In the genomic region with DNA sequence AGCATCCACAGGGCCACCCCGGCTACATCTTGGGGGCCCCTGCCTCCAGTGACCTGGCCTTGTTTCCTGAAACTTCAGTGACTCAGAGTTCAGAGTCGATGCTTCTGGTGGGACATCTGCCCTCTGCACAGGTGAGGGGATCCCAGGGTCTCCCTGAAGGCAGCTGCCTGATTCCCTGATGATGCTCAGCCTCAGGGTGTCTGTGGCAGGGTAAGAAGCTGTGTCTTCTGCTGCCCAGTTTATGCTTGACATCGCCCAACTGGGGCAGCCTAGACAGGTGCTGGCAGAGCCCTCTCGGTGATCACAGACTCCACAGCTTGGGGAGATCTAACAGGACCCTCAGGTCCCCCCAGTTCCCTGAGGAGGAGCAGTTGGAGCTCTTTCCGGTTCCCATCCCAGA, we compare ENCODE assay signal across 23 mouse cellular contexts. TPM values are rescaled to one million over a fixed set of nuclear protein-coding genes. Genes with fewer than 3 reads are reported as not detected.
DNase-seq lines count a peak whose midpoint lies in the region; ATAC-seq and TF ChIP-seq lines count a peak whose summit lies in the region.
"Had no signal": no experiment of that assay in that cellular context is flagged by ENCODE, and none has a peak within 500 bp of the region (broad histone marks: within the 10 kb centered on the region; RNA-seq: fewer than 3 reads in every experiment).

No protein-coding gene starts in this region.

- H3K4me3 ChIP-seq in hindbrain, postnatal 0 days (ENCODE audit: low read length): no peak overlapping the region
- no peak overlapping the region for H3K4me3 ChIP-seq in hindbrain, embryonic 12.5 days
- H3K4me3 ChIP-seq in neural tube, embryonic 13.5 days: no peak overlapping the region
- no peak overlapping the region for H3K4me3 ChIP-seq in liver, postnatal 0 days (ENCODE audit: low read depth, low read length)
- H3K4me3 ChIP-seq: heart, adult 2 months; hindbrain, embryonic 10.5 days; intestine, embryonic 15.5 days; limb, embryonic 13.5 days had no signal

- no peak overlapping the region for H3K27ac ChIP-seq in hindbrain, postnatal 0 days
- H3K27ac ChIP-seq in hindbrain, embryonic 12.5 days: no peak overlapping the region
- no peak overlapping the region for H3K27ac ChIP-seq in neural tube, embryonic 13.5 days (replicated peaks)
- H3K27ac ChIP-seq in liver, postnatal 0 days (ENCODE audit: low read depth): no peak overlapping the region
- H3K27ac ChIP-seq: heart, adult 2 months; hindbrain, embryonic 10.5 days; intestine, embryonic 15.5 days; kidney, postnatal 0 days; limb, embryonic 13.5 days; macrophage had no signal

- no peaks in the 10 kb centered on the region for H3K9me3 ChIP-seq in hindbrain, postnatal 0 days (ENCODE audit: low read length)
- no peaks in the 10 kb centered on the region for H3K9me3 ChIP-seq in hindbrain, embryonic 12.5 days (replicated peaks)
- H3K9me3 ChIP-seq in neural tube, embryonic 13.5 days: no peaks in the 10 kb centered on the region
- H3K9me3 ChIP-seq in liver, postnatal 0 days (ENCODE audit: low read length): no peaks in the 10 kb centered on the region
- H3K9me3 ChIP-seq: hindbrain, embryonic 10.5 days; intestine, embryonic 15.5 days; limb, embryonic 13.5 days had no signal

- no peak for DNase-seq in hindbrain, postnatal 0 days (ENCODE audit: low spot score)
- no peak for DNase-seq in neural tube, embryonic 10.5 days (ENCODE audit: extremely low spot score, low spot score)
- no peak for DNase-seq in liver, postnatal 0 days
- no peak for DNase-seq in cerebellum, adult 9-11 months
- no peak for DNase-seq in cerebellum, adult 11-12 months
- no peak for DNase-seq in retina, postnatal 1 day
- DNase-seq: forebrain, postnatal 0 days; heart, adult 2 months; lung, embryonic 14.5 days; thymus, postnatal 4 days had no signal

- TF ChIP-seq EP300 in liver, postnatal 0 days (IDR thresholded peaks at IDR 0.05; ENCODE audit: low read depth): no peak

- H3K27me3 ChIP-seq in hindbrain, postnatal 0 days (ENCODE audit: insufficient read depth, low read length): no peaks in the 10 kb centered on the region
- no peaks in the 10 kb centered on the region for H3K27me3 ChIP-seq in hindbrain, embryonic 12.5 days
- no peaks in the 10 kb centered on the region for H3K27me3 ChIP-seq in neural tube, embryonic 13.5 days
- H3K27me3 ChIP-seq in liver, postnatal 0 days (ENCODE audit: insufficient read depth, low read length): peaks cover 39% of the 10 kb centered on the region
- H3K27me3 ChIP-seq: intestine, embryonic 15.5 days; limb, embryonic 13.5 days had no signal

- TF ChIP-seq CTCF in hindbrain, postnatal 0 days (IDR thresholded peaks at IDR 0.05; ENCODE audit: low read depth): no peak
- TF ChIP-seq CTCF in liver, postnatal 0 days (IDR thresholded peaks at IDR 0.05; ENCODE audit: low read depth): no peak

- no peaks in the 10 kb centered on the region for H3K36me3 ChIP-seq in hindbrain, postnatal 0 days (ENCODE audit: insufficient read depth, low read length)
- no peaks in the 10 kb centered on the region for H3K36me3 ChIP-seq in hindbrain, embryonic 12.5 days
- peaks cover 5% of the 10 kb centered on the region; the same call in 1 of the 2 replicates for H3K36me3 ChIP-seq in neural tube, embryonic 13.5 days
- peaks cover 6% of the 10 kb centered on the region; the same call in 1 of the 2 replicates for H3K36me3 ChIP-seq in liver, postnatal 0 days (replicated peaks; ENCODE audit: insufficient read depth, low read length)
- H3K36me3 ChIP-seq: intestine, embryonic 15.5 days had no signal

- ATAC-seq in hindbrain, postnatal 0 days: 0 out of 2 replicates have a peak, but pooled peaks have one; percentile 18
- no peak for ATAC-seq in hindbrain, embryonic 12.5 days (ENCODE audit: low FRiP score)
- ATAC-seq in neural tube, embryonic 13.5 days (ENCODE audit: low read depth): peak; percentile 27; the same call in 1 of the 2 replicates
- ATAC-seq in liver, postnatal 0 days: peak; percentile 17
- ATAC-seq: forebrain, postnatal 0 days; Patski had no signal

- no peaks in the 10 kb centered on the region for H3K4me1 ChIP-seq in hindbrain, postnatal 0 days (ENCODE audit: insufficient read depth, low read length)
- no peaks in the 10 kb centered on the region for H3K4me1 ChIP-seq in hindbrain, embryonic 12.5 days
- H3K4me1 ChIP-seq in neural tube, embryonic 13.5 days (replicated peaks): peaks cover 3% of the 10 kb centered on the region; the same call in 1 of the 2 replicates
- 0 out of 2 replicates have a peak, but pooled peaks cover 3% of the 10 kb centered on the region for H3K4me1 ChIP-seq in liver, postnatal 0 days (ENCODE audit: insufficient read depth)
- H3K4me1 ChIP-seq: limb, embryonic 13.5 days had no signal

- no peak overlapping the region for H3K9ac ChIP-seq in hindbrain, postnatal 0 days (replicated peaks; ENCODE audit: low read length)
- H3K9ac ChIP-seq in hindbrain, embryonic 12.5 days: no peak overlapping the region
- H3K9ac ChIP-seq in neural tube, embryonic 13.5 days: no peak overlapping the region
- H3K9ac ChIP-seq in liver, postnatal 0 days (replicated peaks): no peak overlapping the region
- H3K9ac ChIP-seq: forebrain, postnatal 0 days; intestine, embryonic 15.5 days; limb, embryonic 13.5 days; lung, embryonic 14.5 days had no signal

- no peak overlapping the region for H3K4me2 ChIP-seq in hindbrain, postnatal 0 days (ENCODE audit: low read depth, low read length)
- no peak overlapping the region for H3K4me2 ChIP-seq in hindbrain, embryonic 12.5 days (replicated peaks)
- H3K4me2 ChIP-seq in neural tube, embryonic 13.5 days: no peak overlapping the region
- H3K4me2 ChIP-seq in liver, postnatal 0 days (ENCODE audit: low read depth, low read length): no peak overlapping the region
- H3K4me2 ChIP-seq: intestine, embryonic 15.5 days; limb, embryonic 13.5 days; lung, embryonic 14.5 days had no signal

- 87% methylated on average over 5 of the region's 5 CpGs for WGBS in hindbrain, postnatal 0 days
- 94% methylated on average over 5 of the region's 5 CpGs for WGBS in hindbrain, embryonic 12.5 days
- WGBS in neural tube, embryonic 13.5 days: 88% methylated on average over 5 of the region's 5 CpGs
- WGBS in liver, postnatal 0 days (ENCODE audit: insufficient replicate concordance): 87% methylated on average over 5 of the region's 5 CpGs

RNA-seq across cellular contexts. Expression of a gene that starts 9.1 kb away (rescaled TPM):
- 265 and 283 TPM in 2 replicates for total RNA-seq in hindbrain, postnatal 0 days (2014; rRNA removed)
- polyA plus RNA-seq in hindbrain, postnatal 0 days (2015; fragmentation: Nextera tagmentation; extraction: Ambion mirVana): 127 and 137 TPM in 2 replicates
- polyA plus RNA-seq in hindbrain, embryonic 12.5 days (2016; fragmentation: Nextera tagmentation; extraction: Ambion mirVana): 122 and 136 TPM in 2 replicates
- polyA plus RNA-seq in neural tube, embryonic 13.5 days (2015; fragmentation: Nextera tagmentation; extraction: Ambion mirVana): 110 and 116 TPM in 2 replicates
- polyA plus RNA-seq in liver, postnatal 0 days (2015; fragmentation: Nextera tagmentation; extraction: Ambion mirVana): 18.6 and 20.6 TPM in 2 replicates

RNA-seq across cellular contexts. Expression of a gene that starts 19.7 kb away (rescaled TPM):
- 4.3 and 7.9 TPM in 2 replicates for total RNA-seq in hindbrain, postnatal 0 days (2014; rRNA removed)
- 2.4 and 3.0 TPM in 2 replicates for polyA plus RNA-seq in hindbrain, postnatal 0 days (2015; fragmentation: Nextera tagmentation; extraction: Ambion mirVana)
- polyA plus RNA-seq in hindbrain, embryonic 12.5 days (2016; fragmentation: Nextera tagmentation; extraction: Ambion mirVana): 0.85 and 1.2 TPM in 2 replicates
- polyA plus RNA-seq in neural tube, embryonic 13.5 days (2015; fragmentation: Nextera tagmentation; extraction: Ambion mirVana): 9.2 and 16.7 TPM in 2 replicates
- 0.02 TPM in 1 of 2 replicates, not detected in the other for polyA plus RNA-seq in liver, postnatal 0 days (2015; fragmentation: Nextera tagmentation; extraction: Ambion mirVana)
- total RNA-seq: gastrocnemius, adult 8-10 months; heart, adult 2 months had no signal
- polyA plus RNA-seq: macrophage, Patski had no signal

RNA-seq across cellular contexts. Expression of a gene that starts 33.1 kb away (rescaled TPM):
- not detected in 2 replicates for total RNA-seq in hindbrain, postnatal 0 days (2014; rRNA removed)
- polyA plus RNA-seq in hindbrain, postnatal 0 days (2015; fragmentation: Nextera tagmentation; extraction: Ambion mirVana): not detected in 2 replicates
- not detected in 2 replicates for polyA plus RNA-seq in hindbrain, embryonic 12.5 days (2016; fragmentation: Nextera tagmentation; extraction: Ambion mirVana)
- polyA plus RNA-seq in neural tube, embryonic 13.5 days (2015; fragmentation: Nextera tagmentation; extraction: Ambion mirVana): not detected in 2 replicates
- polyA plus RNA-seq in liver, postnatal 0 days (2015; fragmentation: Nextera tagmentation; extraction: Ambion mirVana): not detected in 2 replicates
- total RNA-seq: forebrain, postnatal 0 days; gastrocnemius, adult 8-10 months; heart, adult 2 months; layer of hippocampus, adult 8-10 months; left cerebral cortex, adult 18-20 months had no signal
- polyA plus RNA-seq: embryonic facial prominence, embryonic 11.5 days; forebrain, postnatal 0 days; heart, adult 2 months; heart, embryonic 16.5 days; hindbrain, embryonic 10.5 days; intestine, embryonic 15.5 days; kidney, postnatal 0 days; limb, embryonic 13.5 days; lung, embryonic 14.5 days; macrophage; Patski had no signal

RNA-seq across cellular contexts. Expression of a gene that starts 38.3 kb away (rescaled TPM):
- total RNA-seq in hindbrain, postnatal 0 days (2014; rRNA removed): 19.4 and 28.9 TPM in 2 replicates
- 6.1 and 6.4 TPM in 2 replicates for polyA plus RNA-seq in hindbrain, postnatal 0 days (2015; fragmentation: Nextera tagmentation; extraction: Ambion mirVana)
- 9.0 and 9.2 TPM in 2 replicates for polyA plus RNA-seq in hindbrain, embryonic 12.5 days (2016; fragmentation: Nextera tagmentation; extraction: Ambion mirVana)
- 7.5 and 8.9 TPM in 2 replicates for polyA plus RNA-seq in neural tube, embryonic 13.5 days (2015; fragmentation: Nextera tagmentation; extraction: Ambion mirVana)
- polyA plus RNA-seq in liver, postnatal 0 days (2015; fragmentation: Nextera tagmentation; extraction: Ambion mirVana): 5.5 and 5.6 TPM in 2 replicates

RNA-seq across cellular contexts. Expression of a gene that starts 56.8 kb away (rescaled TPM):
- 26.7 and 38.0 TPM in 2 replicates for total RNA-seq in hindbrain, postnatal 0 days (2014; rRNA removed)
- 8.9 and 9.1 TPM in 2 replicates for polyA plus RNA-seq in hindbrain, postnatal 0 days (2015; fragmentation: Nextera tagmentation; extraction: Ambion mirVana)
- 27.0 and 27.9 TPM in 2 replicates for polyA plus RNA-seq in hindbrain, embryonic 12.5 days (2016; fragmentation: Nextera tagmentation; extraction: Ambion mirVana)
- polyA plus RNA-seq in neural tube, embryonic 13.5 days (2015; fragmentation: Nextera tagmentation; extraction: Ambion mirVana): 15.9 and 18.0 TPM in 2 replicates
- 4.6 and 4.7 TPM in 2 replicates for polyA plus RNA-seq in liver, postnatal 0 days (2015; fragmentation: Nextera tagmentation; extraction: Ambion mirVana)
